Mouse (Mus musculus) liver, embryonic 14.5 days (tissue): Measurements from ENCODE around the gene Repin1.

ENCODE experiments used
- CTCF ChIP-seq: IDR thresholded peaks from 2 replicates; pipeline ENCODE4 v1.5.1; 2016; ENCODE audit warnings: antibody characterized with exemption, low read depth, control low read depth
- EP300 ChIP-seq: IDR thresholded peaks from 2 replicates; pipeline ENCODE4 v1.6.1; 2016; ENCODE audit warnings: antibody characterized with exemption, low read depth

GRCm38 (mm10) chr6:48555956-48556355 lies 37.7 kb upstream of the Repin1 start:
- no peak for TF ChIP-seq EP300
- no peak for TF ChIP-seq CTCF
